Mouse (Mus musculus) lung, postnatal 0 days (tissue): ENCODE data around the gene Adcy10.

ENCODE experiments used
- CTCF ChIP-seq: IDR thresholded peaks from 2 replicates; pipeline ENCODE4 v1.5.1; 2016; ENCODE audit warnings: antibody characterized with exemption, mild to moderate bottlenecking
- EP300 ChIP-seq: IDR thresholded peaks from 2 replicates; pipeline ENCODE4 v1.6.1; 2016; ENCODE audit warnings: antibody characterized with exemption, mild to moderate bottlenecking, control low read depth

DNA sequence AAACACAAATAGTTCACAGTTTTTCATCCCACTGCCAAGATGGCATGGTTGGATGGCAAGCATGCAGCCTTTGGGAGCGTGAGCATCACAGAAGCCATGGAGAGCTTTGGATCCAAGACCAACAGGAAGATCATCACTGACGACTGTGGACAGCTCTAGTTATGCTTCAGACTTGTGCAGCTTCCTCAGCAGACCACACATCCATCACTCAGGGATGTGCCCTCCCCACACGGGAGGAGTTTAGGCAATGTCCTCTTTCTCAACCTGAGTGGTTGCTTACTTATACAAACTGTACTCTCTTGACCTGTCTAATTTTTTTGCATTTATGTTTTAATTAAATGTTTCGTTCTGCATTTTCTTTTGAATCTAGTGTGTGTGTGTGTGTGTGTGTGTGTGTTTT is 4.2 kb downstream of the Adcy10 start:
- TF ChIP-seq CTCF (no peak), EP300 (no peak)
